Mouse (Mus musculus): Measurements from ENCODE around the gene Syt2. TPM values are rescaled to one million over a fixed set of nuclear protein-coding genes. Genes with fewer than 3 reads are reported as not detected.

The Syt2 gene
- polyA plus RNA-seq, 1 experiment from 2014 or later: 0.84 TPM

DNA sequence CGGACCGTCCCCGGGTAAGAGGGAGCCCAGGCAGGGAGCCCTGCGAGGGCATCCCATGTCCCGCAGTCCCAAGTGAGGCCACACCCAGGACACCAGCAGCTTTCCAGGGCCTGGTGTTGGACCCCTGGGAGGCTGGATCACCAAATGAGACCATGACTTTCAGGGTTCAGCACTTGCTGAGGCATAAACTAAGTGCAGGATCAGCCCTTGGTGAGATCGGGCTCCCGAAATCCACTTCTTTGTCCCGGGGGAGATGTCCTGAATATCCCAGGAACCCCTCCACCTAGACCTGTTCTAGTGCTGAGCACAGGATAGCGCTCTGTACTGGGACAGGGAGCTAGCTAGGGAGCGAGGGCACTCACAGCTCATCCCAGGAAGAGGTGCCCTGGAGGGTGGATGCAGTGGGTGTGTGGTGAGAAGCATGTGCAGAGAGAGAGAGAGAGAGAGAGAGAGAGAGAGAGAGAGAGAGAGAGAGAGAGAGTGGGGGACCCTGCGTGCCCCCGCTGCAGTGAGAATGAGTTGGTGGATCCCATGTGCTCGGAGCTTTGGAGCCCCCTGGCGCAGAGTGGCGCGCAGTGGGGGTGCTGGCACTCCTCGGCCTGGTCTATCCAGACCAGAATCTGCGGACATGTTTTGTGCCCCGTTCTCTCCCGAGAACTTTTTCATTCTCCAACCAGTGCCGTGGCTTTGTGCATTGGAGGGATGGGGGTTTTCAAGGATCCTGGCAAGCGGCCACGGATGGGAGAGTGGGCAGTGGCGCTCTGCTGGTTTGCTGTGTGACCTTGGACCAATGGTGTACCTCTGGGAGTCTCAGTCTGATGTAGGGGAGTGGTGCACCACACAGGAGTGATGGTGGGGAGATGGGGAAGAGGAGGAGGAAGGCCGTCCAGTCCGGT is 63.2 kb downstream of the Syt2 start:
- no peaks in the 10 kb centered on the region for H3K9me3 ChIP-seq (ENCODE audit: control insufficient read depth, low read length)
- peak overlapping the region; percentile 72 for H3K9ac ChIP-seq (ENCODE audit: low read length)
- H3K27ac ChIP-seq (ENCODE audit: low read depth, low read length): no peak overlapping the region
- peak overlapping the region; percentile 55 for H3K4me3 ChIP-seq (ENCODE audit: low read depth, low read length)
- H3K36me3 ChIP-seq (ENCODE audit: control insufficient read depth, insufficient read depth, low read length): no peaks in the 10 kb centered on the region
- WGBS: 10% methylated on average over 26 of the region's 26 CpGs
- peaks cover 26% of the 10 kb centered on the region for H3K4me1 ChIP-seq (replicated peaks; ENCODE audit: control insufficient read depth, insufficient read depth, low read length)
- H3K4me2 ChIP-seq (ENCODE audit: low read depth, low read length, severe bottlenecking): peak overlapping the region; percentile 98
- peaks cover 32% of the 10 kb centered on the region for H3K27me3 ChIP-seq (ENCODE audit: control insufficient read depth, insufficient read depth, low read length)
- DNase-seq (ENCODE audit: low spot score) (peak; percentile 67), ATAC-seq (replicated peaks; ENCODE audit: low FRiP score) (no peak; the same call in 1 of the 2 replicates)

DNA sequence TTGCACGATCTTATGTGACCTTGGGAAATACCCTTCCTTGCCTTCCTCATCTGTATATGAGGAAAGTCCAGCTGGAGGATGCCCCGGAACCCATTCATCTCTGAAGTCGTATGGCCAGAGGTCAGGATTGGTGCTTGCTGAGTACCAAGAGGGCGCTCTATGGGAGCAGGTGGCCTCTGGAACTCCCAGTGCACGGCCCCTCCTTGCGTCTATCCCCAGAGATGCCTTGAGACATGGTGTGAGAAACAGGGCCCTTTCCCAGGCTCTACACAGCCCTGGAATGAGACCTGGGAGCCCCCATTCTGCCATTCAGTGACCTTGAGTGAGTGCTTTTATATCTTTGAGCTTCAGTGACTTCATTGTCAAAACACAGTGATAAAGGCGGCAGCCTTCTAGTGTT is 64.6 kb downstream of the Syt2 start:
- Histone ChIP-seq H3K27me3 (ENCODE audit: control insufficient read depth, insufficient read depth, low read length) (peaks cover 32% of the 10 kb centered on the region), H3K4me3 (ENCODE audit: low read depth, low read length) (no peak overlapping the region), H3K9ac (ENCODE audit: low read length) (no peak overlapping the region), H3K27ac (ENCODE audit: low read depth, low read length) (no peak overlapping the region), H3K36me3 (ENCODE audit: control insufficient read depth, insufficient read depth, low read length) (no peaks in the 10 kb centered on the region), H3K9me3 (ENCODE audit: control insufficient read depth, low read length) (no peaks in the 10 kb centered on the region), H3K4me1 (replicated peaks; ENCODE audit: control insufficient read depth, insufficient read depth, low read length) (peaks cover 26% of the 10 kb centered on the region), H3K4me2 (ENCODE audit: low read depth, low read length, severe bottlenecking) (no peak overlapping the region)
- ATAC-seq (replicated peaks; ENCODE audit: low FRiP score) (no peak), DNase-seq (ENCODE audit: low spot score) (no peak)
- 36% methylated on average over 7 of the region's 7 CpGs for WGBS

DNA sequence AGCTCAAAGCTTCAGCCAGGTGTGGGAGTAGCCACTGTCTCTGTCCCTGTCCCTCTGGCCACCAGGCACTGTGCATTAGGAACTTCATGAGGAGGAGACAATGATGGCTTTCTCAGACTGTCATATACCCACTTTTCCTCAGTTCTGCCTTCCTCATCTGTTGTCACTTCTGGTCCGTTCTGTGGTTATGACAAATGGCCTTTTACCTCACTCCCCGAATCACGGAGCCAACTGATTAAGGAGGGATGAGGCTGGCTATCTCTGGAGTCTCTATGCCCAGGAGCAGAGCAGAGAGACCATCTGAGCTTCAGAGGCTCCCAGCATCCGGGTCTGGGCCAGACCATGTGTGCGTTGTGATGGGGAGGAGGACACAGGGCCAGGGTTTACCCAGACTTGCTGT is 65.2 kb downstream of the Syt2 start:
- Histone ChIP-seq H3K9ac (ENCODE audit: low read length) (no peak overlapping the region), H3K9me3 (ENCODE audit: control insufficient read depth, low read length) (no peaks in the 10 kb centered on the region), H3K4me3 (ENCODE audit: low read depth, low read length) (no peak overlapping the region), H3K4me1 (replicated peaks; ENCODE audit: control insufficient read depth, insufficient read depth, low read length) (peaks cover 26% of the 10 kb centered on the region), H3K4me2 (ENCODE audit: low read depth, low read length, severe bottlenecking) (no peak overlapping the region), H3K27ac (ENCODE audit: low read depth, low read length) (no peak overlapping the region), H3K36me3 (ENCODE audit: control insufficient read depth, insufficient read depth, low read length) (no peaks in the 10 kb centered on the region), H3K27me3 (ENCODE audit: control insufficient read depth, insufficient read depth, low read length) (peaks cover 30% of the 10 kb centered on the region)
- ATAC-seq (replicated peaks; ENCODE audit: low FRiP score): no peak
- DNase-seq (ENCODE audit: low spot score): no peak
- WGBS: 85% methylated on average over 5 of the region's 5 CpGs

DNA sequence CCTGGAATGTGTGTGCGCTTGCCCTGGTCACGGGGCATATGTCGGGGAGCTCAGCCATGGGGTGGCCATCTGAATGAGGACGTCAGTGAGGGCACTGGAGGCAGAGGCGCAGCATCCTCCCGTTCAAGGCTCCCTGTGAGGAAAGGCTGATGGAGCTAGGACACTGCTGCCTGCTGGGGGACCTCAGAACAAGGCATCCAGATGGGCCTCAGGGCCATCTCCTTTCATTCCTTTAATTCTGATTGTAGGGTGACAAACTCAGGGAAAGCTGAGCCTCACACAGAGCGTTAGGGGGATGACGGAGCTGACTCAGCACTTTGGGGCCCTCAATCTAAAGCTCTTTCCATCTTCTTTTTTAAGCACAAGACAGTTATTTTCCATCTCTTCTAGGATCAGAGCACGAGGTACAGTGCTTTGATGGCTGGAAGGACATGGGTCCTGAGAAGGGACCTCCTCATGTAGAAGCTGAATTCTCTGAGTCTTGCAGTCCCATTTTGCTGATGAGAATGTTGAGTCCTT is 66.4 kb downstream of the Syt2 start:
- Histone ChIP-seq H3K27ac (ENCODE audit: low read depth, low read length) (peak overlapping the region; percentile 50; the same call in 1 of the 2 replicates), H3K9me3 (ENCODE audit: control insufficient read depth, low read length) (no peaks in the 10 kb centered on the region), H3K9ac (ENCODE audit: low read length) (no peak overlapping the region), H3K4me1 (replicated peaks; ENCODE audit: control insufficient read depth, insufficient read depth, low read length) (peaks cover 26% of the 10 kb centered on the region), H3K4me2 (ENCODE audit: low read depth, low read length, severe bottlenecking) (no peak overlapping the region), H3K36me3 (ENCODE audit: control insufficient read depth, insufficient read depth, low read length) (no peaks in the 10 kb centered on the region), H3K4me3 (ENCODE audit: low read depth, low read length) (no peak overlapping the region), H3K27me3 (ENCODE audit: control insufficient read depth, insufficient read depth, low read length) (peaks cover 18% of the 10 kb centered on the region)
- ATAC-seq (replicated peaks; ENCODE audit: low FRiP score): no peak
- WGBS: 77% methylated on average over 9 of the region's 9 CpGs
- DNase-seq (ENCODE audit: low spot score): no peak

DNA sequence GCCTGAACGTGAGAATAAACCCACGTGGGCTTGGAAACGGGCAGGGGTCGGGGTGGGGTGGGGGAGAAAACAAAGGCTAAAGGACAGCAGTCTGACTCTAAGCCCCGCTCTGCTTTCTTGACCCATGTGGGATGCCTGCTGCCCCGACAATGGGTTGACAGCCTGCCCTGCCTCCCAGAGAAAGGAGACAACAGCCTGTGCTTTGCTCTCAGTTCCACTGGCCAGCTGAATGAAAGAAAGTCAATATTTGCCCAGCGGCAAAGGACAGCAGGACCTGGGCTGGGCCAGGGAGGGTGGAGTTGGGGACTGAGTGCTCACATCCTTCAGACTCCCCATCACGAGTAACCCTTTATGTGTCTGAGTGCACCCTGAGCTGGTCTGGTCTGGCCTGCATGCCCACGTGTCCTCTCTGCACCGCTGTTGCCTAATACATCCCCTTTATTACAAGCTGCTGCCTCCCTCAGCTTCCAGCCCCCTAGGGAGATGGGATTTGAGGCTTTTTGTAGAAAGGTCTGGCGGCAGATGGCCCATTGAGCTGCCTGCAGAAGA is 67.0 kb downstream of the Syt2 start:
- DNase-seq (ENCODE audit: low spot score): no peak
- Histone ChIP-seq H3K4me1 (replicated peaks; ENCODE audit: control insufficient read depth, insufficient read depth, low read length) (peaks cover 24% of the 10 kb centered on the region), H3K4me3 (ENCODE audit: low read depth, low read length) (no peak overlapping the region), H3K9ac (ENCODE audit: low read length) (no peak overlapping the region; the same call in 1 of the 2 replicates), H3K4me2 (ENCODE audit: low read depth, low read length, severe bottlenecking) (no peak overlapping the region), H3K27me3 (ENCODE audit: control insufficient read depth, insufficient read depth, low read length) (peaks cover 13% of the 10 kb centered on the region), H3K36me3 (ENCODE audit: control insufficient read depth, insufficient read depth, low read length) (no peaks in the 10 kb centered on the region), H3K27ac (ENCODE audit: low read depth, low read length) (peak overlapping the region; percentile 50), H3K9me3 (ENCODE audit: control insufficient read depth, low read length) (no peaks in the 10 kb centered on the region)
- ATAC-seq (replicated peaks; ENCODE audit: low FRiP score): peak; percentile 59
- 2% methylated on average over 11 of the region's 11 CpGs for WGBS

DNA sequence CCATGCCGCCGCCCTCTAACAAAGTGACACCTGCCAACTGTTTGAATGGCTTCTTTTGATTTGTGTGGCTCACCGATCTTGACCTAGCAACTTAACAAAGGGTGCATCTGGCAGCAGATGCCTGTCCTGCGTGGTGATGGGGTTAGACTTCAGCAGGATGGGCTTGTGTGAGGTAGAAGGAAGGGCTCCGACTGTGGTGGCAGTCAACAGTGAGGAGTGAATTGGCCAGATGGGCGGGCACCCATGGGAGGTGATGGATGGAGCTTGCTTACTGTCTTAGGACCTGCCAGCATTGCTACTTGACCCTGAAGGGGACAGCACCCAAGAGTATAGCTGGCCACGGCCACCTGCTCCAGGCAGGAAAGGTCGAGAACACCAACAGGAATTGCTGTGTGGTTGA is 67.7 kb downstream of the Syt2 start:
- Histone ChIP-seq H3K9me3 (ENCODE audit: control insufficient read depth, low read length) (no peaks in the 10 kb centered on the region), H3K4me1 (replicated peaks; ENCODE audit: control insufficient read depth, insufficient read depth, low read length) (peaks cover 21% of the 10 kb centered on the region), H3K27ac (ENCODE audit: low read depth, low read length) (peak overlapping the region; percentile 50), H3K4me2 (ENCODE audit: low read depth, low read length, severe bottlenecking) (no peak overlapping the region), H3K36me3 (ENCODE audit: control insufficient read depth, insufficient read depth, low read length) (no peaks in the 10 kb centered on the region), H3K9ac (ENCODE audit: low read length) (no peak overlapping the region), H3K4me3 (ENCODE audit: low read depth, low read length) (no peak overlapping the region), H3K27me3 (ENCODE audit: control insufficient read depth, insufficient read depth, low read length) (peaks cover 11% of the 10 kb centered on the region)
- WGBS: 50% methylated on average over 8 of the region's 8 CpGs
- ATAC-seq (replicated peaks; ENCODE audit: low FRiP score) (no peak), DNase-seq (ENCODE audit: low spot score) (no peak)

DNA sequence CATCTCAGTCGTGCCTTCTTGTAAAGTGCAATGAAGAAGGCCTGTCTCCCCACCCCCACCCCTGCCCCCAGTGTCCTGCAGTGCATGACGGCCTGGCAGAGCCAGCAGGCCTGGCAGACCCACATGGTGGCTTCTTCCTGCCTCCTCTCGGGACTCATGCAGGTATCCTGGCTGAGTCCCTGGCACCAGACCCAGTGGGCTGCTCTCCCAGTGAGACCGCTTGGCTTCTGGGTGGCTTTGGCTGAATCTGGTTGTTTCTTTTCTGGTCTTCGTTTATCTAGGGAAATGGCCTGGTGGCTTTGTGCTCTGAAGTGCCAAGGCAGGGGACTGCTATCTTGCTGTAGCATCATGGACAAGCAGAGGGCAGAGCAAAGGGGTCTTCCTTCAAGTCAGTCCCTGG is 68.6 kb downstream of the Syt2 start:
- WGBS: 68% methylated on average over 5 of the region's 5 CpGs
- DNase-seq (ENCODE audit: low spot score) (no peak), ATAC-seq (replicated peaks; ENCODE audit: low FRiP score) (no peak)
- no peak overlapping the region for H3K27ac ChIP-seq (ENCODE audit: low read depth, low read length)
- H3K9me3 ChIP-seq (ENCODE audit: control insufficient read depth, low read length): no peaks in the 10 kb centered on the region
- peaks cover 17% of the 10 kb centered on the region for H3K4me1 ChIP-seq (replicated peaks; ENCODE audit: control insufficient read depth, insufficient read depth, low read length)
- no peak overlapping the region for H3K9ac ChIP-seq (ENCODE audit: low read length)
- no peak overlapping the region for H3K4me2 ChIP-seq (ENCODE audit: low read depth, low read length, severe bottlenecking)
- no peak overlapping the region for H3K4me3 ChIP-seq (ENCODE audit: low read depth, low read length)
- peaks cover 6% of the 10 kb centered on the region; the same call in 1 of the 2 replicates for H3K27me3 ChIP-seq (ENCODE audit: control insufficient read depth, insufficient read depth, low read length)
- no peaks in the 10 kb centered on the region for H3K36me3 ChIP-seq (ENCODE audit: control insufficient read depth, insufficient read depth, low read length)

DNA sequence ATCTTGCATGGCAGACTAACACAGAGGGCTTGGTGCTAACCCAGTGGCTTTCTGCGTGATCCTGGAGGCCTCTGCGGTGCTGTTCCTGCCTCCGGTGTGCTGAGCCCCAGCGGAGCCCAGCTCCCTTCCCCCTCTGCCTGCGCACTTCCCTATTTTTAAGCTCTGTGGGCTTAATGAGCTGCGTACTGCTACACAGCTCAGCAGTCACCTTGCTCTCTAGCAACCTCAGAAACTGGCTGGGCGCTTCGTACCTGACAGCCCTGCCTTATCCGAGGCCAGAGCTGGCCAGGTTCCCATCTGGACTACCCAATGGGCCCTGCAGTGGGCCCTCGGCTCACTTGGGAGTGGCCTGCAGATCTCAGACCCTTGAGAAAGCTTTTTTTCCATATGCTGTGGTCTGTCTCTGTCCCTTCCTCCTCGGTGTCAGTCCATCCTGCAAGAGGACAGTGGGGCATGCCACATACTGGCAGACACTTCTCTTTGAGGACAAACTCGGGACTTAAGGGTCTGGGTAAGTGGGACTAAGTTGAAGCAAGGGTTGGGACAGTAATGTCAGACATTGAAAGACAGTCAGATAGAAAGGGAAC is 73.3 kb downstream of the Syt2 start:
- no peaks in the 10 kb centered on the region for H3K36me3 ChIP-seq (ENCODE audit: control insufficient read depth, insufficient read depth, low read length)
- WGBS: 51% methylated on average over 12 of the region's 12 CpGs
- no peaks in the 10 kb centered on the region for H3K27me3 ChIP-seq (ENCODE audit: control insufficient read depth, insufficient read depth, low read length)
- no peaks in the 10 kb centered on the region for H3K4me1 ChIP-seq (replicated peaks; ENCODE audit: control insufficient read depth, insufficient read depth, low read length)
- ATAC-seq (replicated peaks; ENCODE audit: low FRiP score) (no peak), DNase-seq (ENCODE audit: low spot score) (no peak)
- no peak overlapping the region for H3K4me2 ChIP-seq (ENCODE audit: low read depth, low read length, severe bottlenecking)
- H3K9me3 ChIP-seq (ENCODE audit: control insufficient read depth, low read length): no peaks in the 10 kb centered on the region
- no peak overlapping the region for H3K4me3 ChIP-seq (ENCODE audit: low read depth, low read length)
- no peak overlapping the region for H3K9ac ChIP-seq (ENCODE audit: low read length)
- H3K27ac ChIP-seq (ENCODE audit: low read depth, low read length): no peak overlapping the region
